Mouse (Mus musculus) lung, embryonic 14.5 days (tissue): ENCODE data around the gene Mapre3. TPM values are rescaled to one million over a fixed set of nuclear protein-coding genes. Genes with fewer than 3 reads are reported as not detected.
A peak's percentile ranks its signal among the peaks of the same experiment; 100 is the strongest.

Experiments
- ATAC-seq: fragments of 200-750 bp; cut with Nextera tagmentation; 2 replicates; pipeline ENCODE4 v1.8.0; 2017; ENCODE audit warnings: mild to moderate bottlenecking, moderate TSS enrichment, moderate library complexity; ENCODE audit not compliant: insufficient read depth
- DNase-seq: peaks from one replicate; pipeline ENCODE4 v3.0.0-alpha.2; 2015
- H3K27ac ChIP-seq: fragments of 300-500 bp; sonication (generic); 2 replicates; pipeline ENCODE4 v1.5.1; 2014; ENCODE audit warnings: low read depth, mild to moderate bottlenecking, moderate library complexity
- H3K27me3 ChIP-seq: fragments of 300-500 bp; sonication (generic); 2 replicates; pipeline ENCODE4 v1.6.1; 2014; ENCODE audit warnings: low read length, control low read depth; ENCODE audit not compliant: insufficient read depth
- H3K36me3 ChIP-seq: fragments of 300-500 bp; sonication (generic); 2 replicates; pipeline ENCODE4 v1.6.1; 2014; ENCODE audit warnings: control low read depth; ENCODE audit not compliant: insufficient read depth
- H3K4me1 ChIP-seq: fragments of 300-500 bp; sonication (generic); 2 replicates; pipeline ENCODE4 v1.6.1; 2014; ENCODE audit warnings: antibody characterized with exemption, control low read depth; ENCODE audit not compliant: insufficient read depth
- H3K4me2 ChIP-seq: fragments of 300-500 bp; sonication (generic); 2 replicates; pipeline ENCODE4 v1.6.1; 2014; ENCODE audit warnings: mild to moderate bottlenecking
- H3K4me3 ChIP-seq: fragments of 300-500 bp; sonication (generic); 2 replicates; pipeline ENCODE4 v1.5.1; 2014; ENCODE audit warnings: low read depth, low read length
- H3K9ac ChIP-seq: fragments of 300-500 bp; sonication (generic); 2 replicates; pipeline ENCODE4 v1.6.1; 2014
- H3K9me3 ChIP-seq: fragments of 300-500 bp; sonication (generic); 2 replicates; pipeline ENCODE4 v1.6.1; 2016; ENCODE audit warnings: low read depth, low read length, control low read depth
- CTCF ChIP-seq: IDR thresholded peaks from 2 replicates; pipeline ENCODE4 v1.5.1; 2016; ENCODE audit warnings: antibody characterized with exemption, low read depth
- WGBS: fragments of 180-500 bp; shearing (Covaris S2); extraction: QIAGEN DNeasy Blood & Tissue Kit; methylation state at CpG from one replicate; pipeline ENCODE4 v1.1.7; 2014; 5-methylcytosine and 5-hydroxymethylcytosine counted together
- polyA plus RNA-seq: library from polyadenylated mRNA; unstranded; fragments of >200 nt; fragmentation: Nextera tagmentation; extraction: Ambion mirVana; gene quantifications from 2 replicates; pipeline ENCODE4 v1.2.1, GENCODE M21; 2014

Mapre3 gene
- polyA plus RNA-seq, 1 experiment from 2014 or later = 17.9 TPM

DNA sequence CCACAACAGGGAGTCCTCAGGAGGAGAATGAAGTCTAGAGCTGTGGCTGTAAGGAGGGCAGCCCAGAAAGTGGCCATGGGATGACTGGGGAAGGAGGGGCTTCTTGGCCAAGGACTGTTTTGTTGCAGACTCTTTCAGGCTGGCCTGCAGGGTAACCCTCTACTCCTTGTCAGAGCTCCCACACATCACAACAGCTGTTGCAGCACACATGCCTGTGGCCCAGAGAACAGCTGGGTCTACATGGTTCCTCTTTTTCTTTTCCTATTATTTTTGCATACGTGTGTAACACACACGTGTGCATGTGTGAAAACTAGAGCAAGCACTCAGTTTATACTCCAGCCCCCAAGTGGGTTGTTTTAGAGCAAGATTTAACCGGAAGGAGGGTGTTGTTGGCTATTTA lies 52.4 kb downstream of the Mapre3 start:
- Histone ChIP-seq H3K27me3 (no peaks in the 10 kb centered on the region), H3K9ac (no peak overlapping the region), H3K36me3 (peaks cover 12% of the 10 kb centered on the region), H3K4me2 (no peak overlapping the region), H3K4me3 (no peak overlapping the region), H3K27ac (no peak overlapping the region), H3K9me3 (no peaks in the 10 kb centered on the region), H3K4me1 (no peaks in the 10 kb centered on the region)
- ATAC-seq (no peak), DNase-seq (no peak)
- TF ChIP-seq CTCF = no peak
- WGBS = 88% methylated on average over 3 of the region's 3 CpGs

DNA sequence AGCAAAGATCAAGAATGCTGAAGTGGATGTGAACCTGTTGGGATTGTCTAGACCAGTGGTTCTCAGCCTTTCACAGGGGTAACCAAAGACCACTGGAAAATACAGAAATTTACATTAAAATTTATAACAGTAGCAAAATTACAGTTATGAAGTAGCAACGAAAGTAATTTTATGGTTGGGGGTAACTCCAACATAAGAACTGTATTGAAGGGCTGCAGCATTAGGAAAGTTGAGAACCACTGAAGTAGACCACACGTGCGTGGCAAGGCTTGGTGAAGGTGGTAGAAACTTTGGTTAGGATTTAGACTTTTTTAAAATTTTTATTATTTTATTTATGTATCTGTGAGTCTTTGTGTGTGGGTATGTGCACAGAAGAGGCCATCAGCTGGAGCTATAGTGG lies 53.3 kb downstream of the Mapre3 start, which contains the start of gene Tmem214:
Tmem214 (plus strand) TSS at position 301 of the 400 bp plus-strand sequence.
- 0 out of 2 replicates have a peak within 1 kb of the TSS, but pooled peaks have one; percentile 94 for H3K4me3 ChIP-seq
- H3K27me3 ChIP-seq = no peaks in the 10 kb centered on the region
- H3K4me2 ChIP-seq = peak within 1 kb of the TSS; percentile 82
- 90% methylated on average over 3 of the region's 3 CpGs for WGBS
- no peaks in the 10 kb centered on the region for H3K4me1 ChIP-seq
- H3K9me3 ChIP-seq = no peaks in the 10 kb centered on the region
- H3K36me3 ChIP-seq = peaks cover 21% of the 10 kb centered on the region
- peak within 1 kb of the TSS; percentile 54; the same call in 1 of the 2 replicates for H3K27ac ChIP-seq
- no peak for ATAC-seq
- TF ChIP-seq CTCF = no peak
- no peak for DNase-seq
- peak within 1 kb of the TSS; percentile 92; the same call in 1 of the 2 replicates for H3K9ac ChIP-seq

- Histone ChIP-seq H3K36me3 (peaks cover 33% of the 10 kb centered on the region), H3K4me2 (peak overlapping the region; percentile 82), H3K27me3 (no peaks in the 10 kb centered on the region), H3K9me3 (no peaks in the 10 kb centered on the region), H3K4me3 (peak overlapping the region; percentile 94), H3K4me1 (no peaks in the 10 kb centered on the region), H3K27ac (peak overlapping the region; percentile 54; the same call in 1 of the 2 replicates), H3K9ac (peak overlapping the region; percentile 92)
- 15% methylated on average over 9 of the region's 9 CpGs for WGBS
- no peak for TF ChIP-seq CTCF
- ATAC-seq (peak; percentile 32; the same call in 1 of the 2 replicates), DNase-seq (no peak)
These were observed 54.5 kb downstream of the Mapre3 start for GRCm38 (mm10) chr5:30868981-30869380.

- ATAC-seq (peak; percentile 94), DNase-seq (peak; percentile 95)
- under 1% methylated on average over 63 of the region's 63 CpGs for WGBS
- H3K27me3 ChIP-seq = no peaks in the 10 kb centered on the region
- peak overlapping the region; percentile 94 for H3K4me3 ChIP-seq
- no peaks in the 10 kb centered on the region for H3K9me3 ChIP-seq
- H3K27ac ChIP-seq = peak overlapping the region; percentile 33; the same call in 1 of the 2 replicates
- peak overlapping the region; percentile 82 for H3K4me2 ChIP-seq
- H3K9ac ChIP-seq = peak overlapping the region; percentile 92
- no peaks in the 10 kb centered on the region for H3K4me1 ChIP-seq
- H3K36me3 ChIP-seq = peaks cover 39% of the 10 kb centered on the region
- no peak for TF ChIP-seq CTCF
These were observed 55.1 kb downstream of the Mapre3 start for GRCm38 (mm10) chr5:30869405-30870130.

GRCm38 (mm10) chr5:30870131-30870406 lies 55.6 kb downstream of the Mapre3 start:
- Histone ChIP-seq H3K4me3 (peak overlapping the region; percentile 94), H3K9me3 (no peaks in the 10 kb centered on the region), H3K4me1 (no peaks in the 10 kb centered on the region), H3K9ac (peak overlapping the region; percentile 92), H3K27me3 (no peaks in the 10 kb centered on the region), H3K27ac (peak overlapping the region; percentile 33; the same call in 1 of the 2 replicates), H3K36me3 (peaks cover 44% of the 10 kb centered on the region), H3K4me2 (peak overlapping the region; percentile 82)
- 11% methylated on average over 2 of the region's 2 CpGs for WGBS
- TF ChIP-seq CTCF = no peak
- DNase-seq = no peak
- ATAC-seq = no peak

DNA sequence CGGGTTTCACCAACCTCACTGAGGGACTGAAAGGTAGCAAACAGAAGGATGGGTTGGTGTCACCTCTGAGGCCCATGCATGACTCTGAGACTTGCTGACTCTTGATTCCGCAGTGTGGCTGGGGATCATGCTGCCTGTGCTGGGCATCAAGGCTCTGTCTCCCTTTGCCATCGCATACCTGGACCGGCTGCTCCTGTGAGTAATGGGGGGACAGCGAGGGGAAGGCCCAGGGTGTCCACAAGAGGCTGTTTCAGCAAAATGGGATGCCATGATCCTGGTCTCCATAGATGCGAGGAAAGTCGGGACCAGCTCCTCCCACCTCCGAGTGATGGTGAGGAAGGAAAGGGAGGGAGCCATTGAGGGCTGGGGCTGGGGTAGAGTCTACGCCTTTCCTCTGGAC lies 58.1 kb downstream of the Mapre3 start:
- H3K36me3 ChIP-seq = peaks cover 65% of the 10 kb centered on the region
- no peaks in the 10 kb centered on the region for H3K9me3 ChIP-seq
- no peak overlapping the region for H3K4me3 ChIP-seq
- WGBS = 89% methylated on average over 9 of the region's 9 CpGs
- DNase-seq (no peak), ATAC-seq (no peak)
- TF ChIP-seq CTCF = no peak
- no peak overlapping the region for H3K27ac ChIP-seq
- no peaks in the 10 kb centered on the region for H3K4me1 ChIP-seq
- no peak overlapping the region for H3K9ac ChIP-seq
- no peak overlapping the region for H3K4me2 ChIP-seq
- no peaks in the 10 kb centered on the region for H3K27me3 ChIP-seq

- DNase-seq = no peak
- no peak overlapping the region for H3K9ac ChIP-seq
- peaks cover 71% of the 10 kb centered on the region for H3K36me3 ChIP-seq
- TF ChIP-seq CTCF = no peak
- ATAC-seq = no peak
- WGBS = 88% methylated on average over 7 of the region's 7 CpGs
- no peaks in the 10 kb centered on the region for H3K27me3 ChIP-seq
- H3K4me3 ChIP-seq = no peak overlapping the region
- H3K4me2 ChIP-seq = no peak overlapping the region
- no peaks in the 10 kb centered on the region for H3K4me1 ChIP-seq
- no peak overlapping the region for H3K27ac ChIP-seq
- H3K9me3 ChIP-seq = no peaks in the 10 kb centered on the region
These were observed 59.9 kb downstream of the Mapre3 start for GRCm38 (mm10) chr5:30874365-30874764.
